Mouse (Mus musculus) urinary bladder, postnatal 36 days (tissue): Measurements from ENCODE around the gene Os9.
A peak's percentile ranks its signal among the peaks of the same experiment; 100 is the strongest.
"Not testable (repeated sequence)": the region's sequence is repeated elsewhere in the genome, so short reads cannot be mapped to it uniquely, and the experiment has no call there.

Experiments used
- DNase-seq, 2 experiments: peaks; one replicate each; pipeline ENCODE4 v3.0.0; 2022; ENCODE audit warnings: low spot score in 2 of 2, mixed read lengths in 1 of 2

Os9 gene

DNA sequence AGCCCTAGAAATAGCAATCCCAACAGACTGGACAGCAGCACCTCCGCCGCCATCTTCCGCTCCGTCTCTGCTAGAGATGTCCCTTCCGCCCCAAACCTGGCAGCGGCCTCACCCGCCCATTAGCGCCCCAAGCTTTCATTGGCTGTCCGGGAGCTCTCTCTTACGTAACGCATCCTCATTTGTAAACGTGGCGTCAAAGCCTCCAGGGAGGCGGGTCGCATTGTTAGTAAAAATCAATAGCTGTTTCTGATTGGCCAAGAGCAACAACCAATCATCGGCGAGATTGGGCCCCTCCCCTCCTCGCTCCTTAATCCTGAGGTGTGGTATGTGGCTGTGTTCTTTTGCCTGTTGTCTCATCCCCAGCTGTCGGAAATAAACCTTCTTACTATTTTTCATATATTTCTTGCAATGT lies at the start of gene Os9:
Gene Os9 (minus strand): TSS at position 66 of the 412 bp plus-strand sequence.
- peak; percentile 94 to 97 for DNase-seq

DNA sequence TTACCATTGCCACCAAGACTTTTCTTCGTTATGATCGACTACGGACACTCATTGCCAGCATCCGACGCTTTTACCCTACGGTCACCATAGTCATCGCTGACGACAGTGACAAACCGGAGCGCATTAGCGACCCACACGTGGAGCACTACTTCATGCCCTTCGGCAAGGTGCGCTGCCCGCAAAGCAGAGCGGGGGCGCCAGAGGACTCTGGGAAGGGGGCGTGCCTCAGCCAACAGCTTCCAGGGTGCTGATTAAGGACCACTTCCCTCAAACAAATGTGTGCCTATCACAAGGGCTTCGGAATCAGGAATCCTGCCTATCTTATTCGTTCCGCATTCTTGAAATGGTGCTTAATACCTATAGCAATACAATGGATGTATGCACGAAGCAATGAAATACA lies 49.1 kb upstream of the Os9 start:
- no peak for DNase-seq

DNA sequence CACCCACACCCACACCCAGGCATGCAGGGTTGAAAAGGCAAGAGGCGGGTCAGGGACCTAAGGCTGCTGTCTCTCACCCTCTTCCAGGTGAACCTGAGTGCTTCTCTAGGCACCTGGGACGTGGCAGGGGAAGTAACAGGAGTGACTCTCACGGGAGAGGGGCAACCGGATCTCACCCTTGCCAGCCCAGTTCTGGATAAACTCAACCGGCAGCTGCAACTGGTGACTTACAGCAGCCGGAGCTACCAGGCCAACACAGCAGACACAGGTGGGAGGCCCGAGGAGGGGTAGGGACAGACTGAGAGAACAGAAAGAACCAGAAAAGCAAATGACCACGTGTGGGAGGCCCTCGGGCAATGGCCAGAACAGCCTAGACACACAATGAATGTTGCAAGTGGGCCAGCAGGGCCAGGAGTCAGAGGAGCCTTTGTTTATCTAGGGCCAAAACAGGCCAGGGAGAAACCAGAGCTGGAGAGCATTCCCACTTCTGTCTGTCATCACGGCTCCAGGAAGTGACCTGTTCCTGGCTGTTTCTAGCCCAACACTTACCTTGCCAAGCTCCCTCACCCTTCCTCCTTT lies 46.8 kb upstream of the Os9 start:
- no peak for DNase-seq

DNA sequence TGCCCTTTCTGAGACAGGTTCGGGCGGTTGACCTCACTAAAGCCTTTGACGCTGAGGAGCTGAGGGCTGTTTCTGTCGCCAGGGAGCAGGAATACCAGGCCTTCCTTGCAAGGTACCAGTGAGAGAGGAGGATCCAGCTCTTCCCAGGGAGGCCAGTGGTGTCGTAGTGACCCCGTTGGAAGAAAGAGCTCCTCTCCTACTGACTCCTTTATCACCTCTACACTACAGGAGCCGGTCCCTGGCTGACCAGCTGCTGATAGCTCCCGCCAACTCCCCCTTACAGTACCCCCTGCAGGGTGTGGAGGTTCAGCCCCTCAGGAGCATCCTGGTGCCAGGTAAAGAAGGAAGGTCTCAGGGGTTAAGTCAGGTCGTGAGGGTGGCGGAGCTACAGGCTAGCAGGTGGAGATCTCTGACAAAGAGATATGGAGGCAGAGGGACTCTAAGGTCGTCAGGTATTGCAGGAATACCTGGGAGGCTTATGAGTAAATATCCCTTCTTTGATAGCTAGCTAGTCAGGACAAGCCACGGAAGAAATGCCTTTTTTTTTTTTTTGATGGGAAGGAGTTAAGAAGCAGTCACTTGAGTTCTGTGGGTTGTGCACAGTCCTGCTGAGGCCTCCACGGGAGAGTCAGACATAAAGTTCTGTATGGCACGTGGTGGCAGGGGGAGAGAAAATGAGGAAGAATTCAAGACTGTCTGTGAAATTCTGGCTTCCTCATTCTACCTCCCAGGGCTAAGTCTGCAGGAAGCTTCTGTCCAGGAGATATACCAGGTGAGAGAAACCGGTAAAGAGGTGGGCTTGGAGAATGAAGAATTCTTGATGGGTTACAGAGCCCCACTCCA lies 46.1 kb upstream of the Os9 start:
- no peak for DNase-seq

DNA sequence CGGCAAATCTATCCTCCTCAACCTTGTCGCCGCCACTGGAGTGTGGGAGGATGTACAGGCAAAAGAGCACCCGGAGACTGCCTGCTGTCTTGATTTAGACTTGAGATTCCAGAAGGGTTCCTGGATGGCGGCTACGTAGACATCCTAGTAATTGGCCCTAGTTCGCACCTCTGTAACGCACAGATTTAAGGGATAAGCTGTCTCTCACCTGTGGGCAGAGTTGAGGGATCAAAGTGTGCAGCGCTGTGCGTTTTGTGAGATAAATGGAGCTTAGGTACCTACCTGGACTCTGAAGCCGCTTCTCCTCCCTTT lies 45.4 kb upstream of the Os9 start:
- DNase-seq: no peak

DNA sequence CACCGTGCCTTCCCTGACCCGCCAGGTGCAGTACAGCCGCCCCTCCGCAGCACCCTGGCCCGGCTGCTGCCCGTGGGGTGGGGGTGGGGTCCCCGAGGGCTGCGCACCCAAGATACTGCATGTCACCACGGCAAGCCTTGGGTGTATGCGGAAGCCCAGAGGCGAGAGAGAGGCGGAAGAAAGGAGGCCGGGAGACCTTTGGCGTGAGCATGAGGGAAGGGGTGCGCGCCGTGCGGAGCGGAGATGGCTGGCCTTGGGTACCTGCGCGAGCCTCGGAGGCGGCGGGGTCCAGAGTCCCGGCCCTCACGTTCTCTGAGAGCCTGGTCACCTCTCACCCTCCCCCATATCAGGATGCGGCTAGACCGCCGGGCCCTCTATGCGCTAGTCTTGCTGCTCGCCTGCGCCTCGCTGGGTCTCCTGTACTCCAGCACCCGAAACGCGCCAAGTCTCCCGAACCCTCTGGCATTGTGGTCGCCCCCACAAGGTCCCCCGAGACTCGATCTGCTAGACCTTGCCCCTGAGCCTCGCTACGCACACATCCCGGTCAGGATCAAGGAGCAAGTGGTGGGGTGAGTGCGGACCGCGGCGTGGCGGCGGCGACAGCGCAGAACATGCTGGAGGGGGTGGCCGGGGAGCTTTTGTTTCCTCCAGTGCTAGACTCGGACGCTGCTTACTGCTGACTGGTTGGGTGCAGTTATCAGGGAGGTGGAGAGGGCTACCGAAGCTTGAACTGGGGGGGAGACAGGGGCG lies 44.9 kb upstream of the Os9 start:
- peak in 1 of 2 experiments; percentile 41 for DNase-seq

DNA sequence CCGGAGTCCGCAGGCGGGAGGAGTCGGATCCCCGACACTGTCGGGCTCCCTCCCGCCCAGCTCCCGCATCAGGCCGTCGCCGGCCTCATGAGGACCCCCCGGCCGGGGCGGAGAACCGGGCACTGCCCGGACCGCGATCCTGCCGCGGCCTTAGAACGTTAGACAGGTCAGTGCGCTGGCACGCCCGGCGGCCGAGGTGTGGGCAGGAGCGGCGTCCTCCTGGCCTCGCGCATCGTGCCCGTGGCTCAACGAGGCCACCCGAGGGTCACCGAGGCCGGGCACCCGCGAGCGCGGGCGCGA lies 44.4 kb upstream of the Os9 start:
- DNase-seq: peak in 1 of 2 experiments; percentile 33

DNA sequence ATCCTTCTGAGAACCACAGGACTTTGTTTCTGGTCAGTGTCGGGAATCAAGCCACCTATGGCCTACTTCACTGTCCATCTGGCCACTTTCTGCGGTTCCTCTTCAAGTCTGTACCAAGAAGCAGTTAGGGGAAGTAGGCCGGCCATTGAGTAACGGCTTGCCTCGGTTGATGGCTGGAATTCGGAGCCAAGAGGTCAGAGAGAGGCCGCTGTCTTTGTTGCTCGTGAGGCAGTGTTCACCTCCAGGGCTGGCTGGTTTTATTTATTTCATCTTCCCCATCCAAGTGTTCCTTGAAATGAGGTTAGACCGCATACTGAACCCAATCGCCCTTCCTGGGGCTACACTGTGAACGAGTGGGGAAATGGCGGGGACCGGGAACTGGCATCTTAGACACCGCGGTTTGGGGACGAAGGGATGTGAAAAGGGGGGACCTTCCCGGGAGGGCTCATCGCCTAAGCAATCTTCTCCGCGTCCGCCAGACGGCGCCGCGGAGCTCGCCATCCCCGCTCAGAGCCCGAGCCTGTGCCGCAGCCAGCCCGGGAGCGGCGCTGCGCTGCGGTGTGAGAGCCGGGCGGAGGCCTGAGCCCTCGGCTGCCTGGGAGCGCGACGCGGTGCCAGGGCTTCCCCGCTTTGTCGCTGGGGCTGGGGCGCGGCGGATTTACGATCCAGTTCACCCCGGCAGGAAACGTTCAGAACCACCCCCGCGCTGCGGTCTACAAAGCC lies 43.9 kb upstream of the Os9 start, which contains the start of gene B4galnt1:
Gene B4galnt1 (plus strand): TSS at position 595 of the 723 bp plus-strand sequence.
- peak; percentile 55 to 59 for DNase-seq

DNA sequence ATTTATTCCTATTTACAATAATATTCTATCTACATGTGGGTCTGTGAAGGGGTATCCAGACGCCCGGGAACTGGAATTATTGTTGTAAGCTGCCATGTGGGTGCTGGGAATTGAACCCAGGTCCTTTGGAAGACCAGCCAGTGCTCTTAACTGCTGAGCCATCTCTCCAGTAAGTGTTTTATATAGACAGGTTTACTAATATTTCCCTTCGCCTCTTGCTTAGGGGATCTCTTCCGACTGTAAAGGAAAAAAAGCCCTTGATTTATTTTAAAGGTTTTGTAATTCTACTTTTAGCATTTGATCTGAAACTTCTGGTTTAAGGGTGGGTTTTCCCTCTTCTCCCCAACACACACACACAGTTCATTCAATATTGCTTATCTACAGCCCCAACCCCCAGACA lies 43.3 kb upstream of the Os9 start:
- no peak for DNase-seq

DNA sequence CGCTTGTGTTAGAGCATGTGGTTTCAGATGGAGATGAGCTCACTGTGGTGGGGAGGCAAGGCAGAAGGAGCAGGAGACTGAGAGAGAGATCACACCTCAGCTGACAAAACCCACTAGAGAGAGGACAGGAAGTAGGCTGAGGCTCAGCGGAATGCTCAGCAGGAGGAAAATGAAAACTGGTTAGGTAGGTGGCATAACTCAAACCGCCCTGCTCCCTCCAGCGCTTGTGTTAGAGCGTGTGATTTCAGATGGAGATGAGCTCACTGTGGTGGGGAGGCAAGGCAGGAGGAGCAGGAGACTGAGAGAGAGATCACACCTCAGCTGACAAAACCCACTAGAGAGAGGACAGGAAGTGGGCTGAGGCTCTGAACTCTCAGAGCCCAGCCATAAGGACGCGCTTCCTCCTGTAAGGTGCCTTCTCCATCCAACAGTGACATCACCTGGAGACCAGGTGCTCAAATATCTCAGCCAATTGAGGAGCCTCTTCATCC lies 41.9 kb upstream of the Os9 start:
- DNase-seq: not testable (repeated sequence)

DNA sequence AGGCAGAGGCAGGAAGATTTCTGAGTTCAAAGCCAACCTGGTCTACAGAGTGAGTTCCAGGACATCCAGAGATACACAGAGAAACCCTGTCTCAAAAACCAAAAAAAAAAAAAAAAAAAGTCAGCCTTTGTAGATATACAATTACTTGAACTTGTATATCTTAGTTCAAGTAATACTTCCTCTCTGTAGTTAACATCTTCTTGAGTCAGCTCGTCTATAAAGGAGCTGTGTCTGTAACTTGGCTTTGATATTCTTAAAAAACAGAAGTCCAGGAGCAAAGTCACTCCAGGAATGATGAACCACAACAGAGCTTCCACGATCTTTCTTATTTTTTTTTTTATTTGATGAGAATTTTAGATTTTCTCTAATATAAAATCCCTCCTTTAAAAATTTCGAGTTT lies 39.8 kb upstream of the Os9 start:
- no peak for DNase-seq

DNA sequence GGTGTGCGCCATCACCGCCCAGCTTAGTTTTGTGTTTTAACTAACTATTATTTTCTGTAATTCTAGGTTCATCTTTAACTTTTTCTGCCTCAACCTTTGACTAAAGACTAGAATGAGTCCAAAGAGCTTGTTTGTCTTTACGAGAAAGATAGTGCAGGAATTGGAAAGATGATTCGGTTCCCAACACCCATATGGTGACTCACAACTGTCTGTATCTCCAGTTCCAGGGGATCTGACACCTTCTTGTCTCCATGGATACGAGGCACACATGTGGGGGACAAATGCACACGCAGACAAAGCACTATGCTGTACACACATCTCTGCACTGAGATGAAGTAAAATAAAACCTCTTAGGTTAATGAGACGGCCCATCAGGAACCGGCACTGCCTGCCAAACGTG lies 39.1 kb upstream of the Os9 start:
- no peak for DNase-seq

DNA sequence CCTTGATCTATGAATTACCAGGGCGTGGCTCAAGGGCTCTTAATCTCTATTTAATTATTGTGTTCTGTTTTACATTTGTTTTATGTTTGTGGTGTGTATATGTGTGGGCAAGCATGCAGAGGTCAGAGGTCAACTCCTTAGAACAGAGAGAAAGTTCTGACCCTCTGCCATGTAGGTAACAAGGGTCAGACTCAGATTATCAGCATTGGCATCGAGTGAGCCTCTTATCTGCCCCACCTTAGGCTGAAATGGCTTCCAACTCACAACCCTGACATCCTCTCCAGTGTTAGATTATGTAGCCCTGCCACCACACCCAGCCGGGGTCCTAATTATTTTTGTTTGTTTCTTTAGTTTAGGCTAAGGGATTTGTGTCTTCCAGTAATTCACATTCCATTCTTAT lies 37.5 kb upstream of the Os9 start:
- no peak for DNase-seq

DNA sequence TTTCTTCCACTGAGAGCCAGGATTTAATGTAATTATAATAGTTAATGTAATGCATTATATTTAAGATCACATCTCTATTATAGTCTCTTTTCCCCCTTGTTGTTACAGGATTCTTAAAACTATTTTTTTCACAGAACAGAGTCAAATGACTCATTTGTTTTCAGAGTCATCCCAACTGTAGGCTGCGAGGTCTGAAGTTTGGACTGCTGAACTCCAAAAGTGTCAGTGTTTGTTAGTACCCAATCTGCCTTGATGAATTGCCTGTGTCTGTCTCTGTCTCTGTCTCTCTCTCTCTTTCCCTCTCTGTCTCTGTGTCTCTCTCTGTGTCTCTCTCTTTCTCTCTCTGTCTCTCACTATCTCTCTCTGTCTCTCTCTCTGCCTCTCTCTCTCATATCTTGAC lies 35.6 kb upstream of the Os9 start:
- no peak for DNase-seq

DNA sequence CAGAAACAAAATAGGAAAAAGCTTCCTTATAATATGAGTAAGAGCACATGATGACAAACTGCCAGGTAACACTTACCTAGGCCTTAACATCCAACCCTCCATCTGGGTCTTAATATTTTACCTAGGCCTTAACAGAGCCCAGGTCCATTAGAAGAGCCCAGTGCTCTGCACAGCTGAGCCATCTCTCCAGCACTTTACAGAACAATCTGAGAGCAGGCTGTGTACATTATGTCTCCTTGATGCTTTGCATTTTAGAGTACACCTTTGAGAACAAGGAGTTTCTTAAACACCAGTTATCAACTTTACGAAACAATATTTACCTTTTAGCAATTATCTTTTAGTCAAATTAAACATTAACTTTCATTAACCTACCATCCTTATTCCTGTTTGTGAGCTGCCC lies 35.2 kb upstream of the Os9 start:
- no peak for DNase-seq

DNA sequence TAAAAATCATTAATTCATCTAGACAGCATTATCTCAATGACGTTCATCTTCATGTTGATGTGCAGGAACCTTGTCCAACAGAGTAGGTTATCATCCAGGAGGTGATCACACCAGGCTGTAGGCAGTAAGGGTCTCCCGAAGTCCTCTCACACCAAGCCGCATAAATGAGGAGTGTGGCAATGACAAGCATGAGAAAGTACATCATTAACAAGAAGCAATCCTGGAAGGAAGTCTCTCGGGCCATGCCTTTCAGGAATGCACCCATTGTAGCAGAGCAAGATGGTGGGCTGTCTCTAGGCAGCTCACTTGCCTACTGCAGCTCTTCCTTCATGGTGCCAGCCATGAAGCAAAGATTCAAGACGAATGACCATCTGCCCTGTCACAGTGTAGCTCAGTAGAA lies 33.7 kb upstream of the Os9 start:
- DNase-seq: no peak

DNA sequence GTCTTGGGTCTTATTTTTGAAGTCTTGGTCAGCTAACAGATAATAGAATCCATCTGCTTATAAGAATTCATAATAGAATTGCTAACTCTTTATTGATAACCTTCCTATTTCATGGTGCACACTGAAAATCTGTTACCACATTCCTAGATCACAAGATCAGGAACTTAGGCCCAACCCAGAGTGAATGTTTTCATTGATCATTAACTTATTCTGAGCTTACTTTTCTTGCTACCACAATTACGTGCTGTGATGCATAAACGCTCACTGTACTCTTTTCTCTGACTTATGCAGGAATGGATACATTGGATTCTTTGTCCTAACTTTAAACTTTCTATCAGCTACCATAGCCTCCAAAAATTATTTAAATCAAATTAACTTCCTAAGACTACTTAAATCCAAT lies 33.3 kb upstream of the Os9 start:
- no peak for DNase-seq

DNA sequence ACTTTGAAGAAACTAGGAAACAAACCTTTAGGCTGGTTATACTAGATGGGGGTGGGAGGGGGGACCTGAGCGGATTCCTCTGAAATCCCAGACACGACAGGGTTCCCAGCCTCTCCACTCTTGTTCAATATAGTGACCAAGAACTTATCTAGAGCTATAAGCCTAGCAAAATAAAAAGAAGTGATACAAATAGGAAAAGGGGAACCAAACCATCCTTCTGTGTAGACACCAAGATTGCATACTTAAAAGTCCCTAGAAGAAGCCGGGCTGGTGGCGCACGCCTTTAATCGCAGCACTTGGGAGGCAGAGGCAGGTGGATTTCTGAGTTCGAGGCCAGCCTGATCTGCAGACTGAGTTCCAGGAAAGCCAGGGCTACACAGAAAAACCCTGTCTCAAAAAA lies 32.4 kb upstream of the Os9 start:
- no peak for DNase-seq

DNA sequence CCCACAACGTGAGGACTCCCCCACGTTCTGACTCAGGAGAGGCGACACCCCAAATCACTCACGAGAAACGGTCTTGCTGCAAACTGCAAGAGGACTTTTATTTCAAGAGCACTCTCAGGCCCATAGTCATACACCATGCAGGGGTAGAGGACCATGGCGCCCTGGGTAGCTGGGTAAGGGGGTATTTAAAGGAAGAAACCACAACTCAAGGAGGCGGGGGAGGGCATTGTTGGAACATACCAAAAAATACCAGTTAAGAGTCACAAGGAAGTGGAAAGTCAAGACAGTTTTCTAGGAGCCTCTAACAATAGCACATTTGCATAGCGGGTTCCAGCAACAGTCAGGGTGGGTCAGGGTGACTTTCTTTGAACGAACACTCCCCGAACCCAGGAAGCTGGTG lies 31.6 kb upstream of the Os9 start:
- not testable (repeated sequence) for DNase-seq

DNA sequence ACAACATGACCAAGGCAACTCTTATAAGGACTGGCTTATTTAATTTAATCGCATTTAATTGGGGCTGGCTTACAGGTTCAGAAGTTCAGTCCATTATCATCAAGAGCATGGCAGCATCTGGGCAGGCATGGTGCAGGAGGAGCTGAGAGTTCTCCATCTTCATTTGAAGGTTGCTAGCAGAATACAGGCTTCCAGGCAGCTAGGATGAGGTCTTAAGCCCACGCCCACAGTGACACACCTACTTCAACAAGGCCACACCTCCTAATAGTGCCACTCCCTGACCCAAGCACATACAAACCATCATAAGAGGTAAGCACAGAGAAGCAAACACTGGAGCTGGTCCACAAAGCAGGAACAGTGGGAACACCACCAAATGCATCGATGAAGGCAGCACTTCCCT lies 30.3 kb upstream of the Os9 start:
- not testable (repeated sequence) for DNase-seq

DNA sequence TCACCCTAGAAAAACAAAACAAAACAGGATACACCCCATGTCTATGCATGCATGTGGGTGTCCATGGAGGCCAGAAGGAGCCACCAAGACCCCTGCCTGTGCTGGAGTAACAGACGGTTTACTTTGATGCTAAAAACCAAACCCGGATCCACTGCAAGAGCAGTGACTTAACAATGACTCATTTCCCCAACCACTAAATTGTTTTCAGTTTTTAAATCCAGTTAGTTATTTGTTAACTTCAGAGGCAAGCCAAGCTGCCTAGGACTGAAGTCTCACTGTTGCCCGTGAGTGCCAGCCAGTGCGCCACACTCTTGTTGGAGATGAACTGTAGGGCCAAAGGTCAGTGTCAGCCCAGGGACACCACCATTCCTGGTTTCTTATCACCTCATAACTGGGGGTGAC lies 29.5 kb upstream of the Os9 start:
- no peak for DNase-seq

DNA sequence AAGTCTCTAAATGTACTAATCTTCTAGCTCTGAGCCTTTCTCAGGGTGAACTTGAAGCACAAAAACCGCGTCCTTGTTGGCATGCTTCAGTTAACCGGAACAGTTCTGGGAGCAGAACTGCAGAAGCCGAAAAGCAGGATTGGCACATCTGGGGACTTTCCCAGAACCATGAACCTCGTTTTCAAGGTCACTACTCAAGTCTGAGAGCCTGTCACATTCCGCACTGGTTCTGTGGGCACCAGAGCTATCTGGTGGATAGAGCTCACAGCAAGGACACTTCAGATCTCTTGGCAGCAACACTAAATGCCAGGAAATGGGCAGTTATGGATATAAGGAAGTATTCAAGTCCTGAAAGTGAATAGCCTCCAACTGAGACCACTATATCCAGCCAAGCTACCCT lies 26.2 kb upstream of the Os9 start:
- DNase-seq: no peak
